Mouse (Mus musculus): ENCODE data around the gene Ralgps2.

- TF ChIP-seq POLR2A (IDR thresholded peaks at IDR 0.05; ENCODE audit: low read depth, low read length) (no peak), CTCF (conservative IDR thresholded peaks at IDR 0.05; ENCODE audit: insufficient read depth, insufficient read length, low read depth, low read length) (no peak)
Observed at GRCm38 (mm10) chr1:156939251-156940141, at the start of gene Ralgps2.
